Mouse (Mus musculus): ENCODE results near the gene 6030408B16Rik. TPM values are rescaled to one million over a fixed set of nuclear protein-coding genes. Genes with fewer than 3 reads are reported as not detected.
"Not testable (repeated sequence)": the region's sequence is repeated elsewhere in the genome, so short reads cannot be mapped to it uniquely, and the experiment has no call there.

6030408B16Rik gene
- polyA plus RNA-seq, 1 experiment = not detected

DNA sequence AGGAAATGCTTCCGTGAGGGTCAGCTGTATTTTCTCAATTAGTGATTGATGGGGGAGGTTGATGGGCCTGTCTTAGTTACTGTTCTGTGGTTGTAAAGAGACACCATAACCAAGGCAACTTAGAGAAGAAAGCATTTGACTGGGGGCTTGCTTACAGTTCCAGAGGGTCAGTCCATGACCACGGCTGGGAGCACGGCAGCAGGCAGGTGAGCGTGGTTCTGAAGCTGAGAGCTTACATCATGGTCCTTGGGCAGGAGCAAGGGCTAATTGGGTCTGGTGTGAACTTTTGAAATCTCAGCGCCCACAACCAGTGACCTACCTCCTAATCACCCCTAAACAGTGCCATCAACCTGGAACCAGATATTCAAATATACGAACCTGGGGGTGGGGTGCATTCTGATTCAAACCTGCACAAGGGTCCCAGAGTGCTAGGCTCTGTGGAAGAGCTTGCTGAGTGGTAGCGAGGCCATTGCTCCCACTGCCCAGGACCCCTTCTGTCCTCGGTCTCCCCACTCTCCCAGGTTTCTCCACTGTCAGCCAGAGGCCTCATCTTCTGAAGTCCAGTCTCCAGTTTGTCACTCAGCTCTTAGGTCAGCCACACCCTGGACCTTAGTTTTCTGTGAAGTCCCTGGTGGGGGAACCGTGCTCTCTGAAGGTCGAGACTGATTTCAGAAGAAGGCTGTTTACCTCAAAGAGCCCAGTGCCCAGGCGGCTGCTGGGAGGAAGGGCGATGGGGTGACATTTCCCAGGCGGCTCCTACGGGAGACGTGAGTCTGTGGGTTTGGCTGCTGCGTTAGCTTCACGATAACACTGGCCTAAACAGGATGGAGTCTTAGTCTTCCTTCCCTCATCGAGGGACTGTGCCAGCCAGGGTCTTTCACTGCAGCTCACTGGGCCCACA lies 24.2 kb downstream of the 6030408B16Rik start:
- DNase-seq (ENCODE audit: low read depth, low spot score) = no peak
- 77% methylated on average over 18 of the region's 18 CpGs for WGBS

DNA sequence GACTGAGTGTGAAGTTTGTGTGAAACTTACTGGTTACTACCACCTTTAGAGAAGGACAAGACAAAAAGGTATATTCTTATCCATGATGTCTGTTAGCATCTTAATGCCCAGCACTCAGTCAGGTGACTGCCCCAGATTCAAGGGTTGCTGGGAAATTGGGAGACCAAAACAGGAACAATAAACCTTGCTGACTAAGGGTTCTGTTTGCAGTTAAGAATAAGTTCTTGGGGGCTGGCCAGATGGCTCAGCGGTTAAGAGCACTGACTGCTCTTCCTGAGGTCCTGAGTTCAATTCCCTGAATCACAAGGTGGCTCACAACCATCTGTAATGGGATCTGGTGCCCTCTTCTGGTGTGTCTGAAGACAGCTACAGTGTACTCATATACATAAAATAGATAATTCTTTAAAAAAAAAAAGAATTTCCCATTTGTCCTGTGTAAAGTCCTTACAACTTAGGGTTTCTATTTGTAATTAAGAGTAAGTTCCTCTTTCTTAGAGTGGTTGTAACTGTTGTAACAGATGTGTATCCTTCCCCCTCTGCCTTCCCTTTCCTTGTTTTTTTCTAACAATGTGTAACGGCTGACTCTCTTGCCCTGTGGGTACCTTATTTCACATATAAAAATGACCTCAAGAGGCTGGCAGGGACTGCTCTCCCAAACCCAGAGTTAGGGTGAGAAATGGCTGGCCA lies 24.9 kb downstream of the 6030408B16Rik start:
- DNase-seq (ENCODE audit: low read depth, low spot score) = no peak
- WGBS = 73% methylated on average over 2 of the region's 2 CpGs

DNA sequence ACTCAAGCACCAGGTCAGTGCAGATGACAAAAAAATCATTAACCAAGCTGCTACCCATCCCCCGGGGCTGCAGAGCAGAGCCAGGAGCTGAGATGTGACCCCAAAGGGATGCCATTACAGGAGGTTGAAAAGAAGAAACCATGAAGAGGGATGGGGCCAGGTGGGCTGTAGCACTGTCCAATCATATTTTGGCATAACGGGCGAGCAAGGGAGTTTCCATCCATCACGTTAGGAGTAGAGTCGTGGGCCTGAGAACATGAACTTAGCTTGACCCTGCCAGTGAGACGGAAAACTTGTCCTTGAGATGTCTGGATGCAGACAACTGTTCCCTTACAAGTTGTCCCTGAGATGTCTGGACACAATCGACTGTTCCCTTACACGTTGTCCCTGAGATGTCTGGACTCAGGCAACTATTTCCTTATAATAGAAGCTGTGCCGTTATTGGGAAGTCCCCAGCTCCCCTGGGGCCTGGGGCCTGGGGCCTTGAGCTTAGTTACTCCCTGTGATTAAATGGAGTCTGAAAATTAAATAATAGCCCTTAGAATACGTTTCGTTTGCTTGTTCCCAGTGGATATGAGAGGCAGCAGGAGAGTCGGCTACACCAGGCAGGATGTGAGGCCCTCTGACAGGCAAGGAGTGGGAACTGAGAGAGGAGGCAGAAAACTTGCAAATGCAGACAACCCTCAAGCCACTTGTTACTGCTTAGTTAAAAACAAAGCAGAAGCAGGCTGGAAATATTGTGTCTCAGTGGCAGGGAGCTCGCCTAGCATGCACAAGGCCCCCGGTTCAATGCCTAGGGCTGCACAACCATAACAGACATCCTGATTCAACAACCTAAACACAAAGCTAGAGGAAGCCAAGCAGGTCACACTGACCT lies 26.1 kb downstream of the 6030408B16Rik start:
- no peak for DNase-seq (ENCODE audit: low read depth, low spot score)
- WGBS = 61% methylated on average over 14 of the region's 14 CpGs

DNA sequence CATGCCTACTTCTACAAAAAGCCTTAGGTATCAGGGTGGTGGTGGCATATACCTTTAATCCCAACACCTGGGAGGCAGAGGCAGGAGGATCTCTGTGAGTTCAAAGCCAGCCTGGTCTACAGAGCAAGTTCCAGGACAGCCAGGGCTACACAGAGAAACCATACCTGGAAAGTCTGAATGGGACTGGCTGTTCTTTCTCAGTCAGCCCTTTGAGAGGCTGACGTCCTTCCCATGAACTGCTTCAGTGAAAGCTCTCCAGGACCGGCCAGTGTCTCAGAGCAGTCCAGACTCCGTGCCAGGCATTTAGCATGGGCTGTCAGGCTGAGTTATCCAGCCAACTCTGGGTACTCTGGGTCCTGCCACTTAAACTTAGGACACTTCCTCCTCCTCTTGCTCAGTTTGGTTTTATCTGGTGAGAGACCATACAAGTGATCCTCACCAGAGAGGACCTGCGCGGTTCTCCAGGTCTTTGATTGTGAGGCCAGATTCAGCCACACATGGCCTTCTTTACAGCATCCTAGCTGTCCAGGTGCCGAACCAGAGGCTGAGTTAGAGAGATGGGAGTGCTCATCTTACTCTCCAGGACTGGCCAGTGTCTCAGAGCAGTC lies 27.1 kb downstream of the 6030408B16Rik start:
- WGBS = 63% methylated on average over 6 of the region's 6 CpGs
- DNase-seq (ENCODE audit: low read depth, low spot score) = no peak

DNA sequence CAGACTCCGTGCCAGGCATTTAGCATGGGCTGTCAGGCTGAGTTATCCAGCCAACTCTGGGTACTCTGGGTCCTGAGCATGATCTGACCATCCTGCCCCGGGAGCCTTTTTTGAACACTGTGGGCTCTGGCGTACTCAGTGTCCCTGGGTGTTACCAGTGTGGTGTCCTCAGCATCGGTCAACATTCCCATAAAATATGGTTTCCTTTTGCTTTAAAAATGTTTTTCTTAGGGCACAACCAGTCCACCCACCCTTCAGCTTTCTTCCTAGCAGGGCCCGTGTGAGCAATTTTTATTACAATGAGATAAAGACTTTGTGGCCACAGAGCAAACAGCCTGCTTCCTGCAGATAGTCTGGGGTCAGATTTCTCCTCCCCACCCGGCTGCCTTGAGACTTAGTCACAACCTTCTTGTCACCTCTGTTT lies 27.6 kb downstream of the 6030408B16Rik start:
- 15% methylated on average over 6 of the region's 6 CpGs for WGBS
- DNase-seq (ENCODE audit: low read depth, low spot score) = no peak

DNA sequence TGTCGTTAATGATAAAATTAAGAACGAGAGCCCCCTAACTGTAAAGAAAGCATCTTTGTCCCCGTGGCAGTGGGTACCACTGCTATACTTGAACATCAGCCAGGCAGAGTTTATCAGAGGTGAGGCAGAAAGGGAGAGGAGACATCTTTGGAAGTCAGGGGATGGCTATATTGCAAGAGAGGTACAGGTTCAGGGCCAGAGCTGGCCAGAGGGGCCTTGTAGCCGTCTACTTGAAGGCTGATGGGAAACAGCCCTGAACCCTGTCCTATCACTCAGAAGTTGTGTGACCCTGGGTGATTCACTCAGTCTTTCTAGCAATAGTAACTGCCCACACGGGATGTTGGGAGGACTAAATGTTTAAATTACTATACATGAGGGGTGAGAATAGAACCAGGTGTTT lies 28.1 kb downstream of the 6030408B16Rik start:
- no peak for DNase-seq (ENCODE audit: low read depth, low spot score)
- 31% methylated on average over 5 of the region's 5 CpGs for WGBS

DNA sequence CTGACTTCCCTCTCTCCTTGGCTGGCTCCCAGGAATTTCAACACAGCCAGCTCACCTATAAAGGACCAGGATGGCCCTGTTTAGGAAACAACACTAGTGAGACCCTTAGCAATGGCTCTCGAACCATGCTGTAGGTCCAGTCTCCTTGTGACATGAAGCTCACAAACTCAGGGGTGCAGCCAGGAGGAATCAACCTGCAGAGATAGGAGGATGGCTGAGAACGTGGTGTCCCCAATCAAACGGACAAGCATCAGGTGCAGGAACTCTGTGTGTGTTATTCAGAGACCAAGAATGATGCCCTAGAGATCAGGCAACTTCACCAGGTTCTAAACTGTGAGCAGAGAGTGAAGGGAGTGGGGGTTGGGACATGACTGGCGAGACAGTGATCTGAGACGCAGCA lies 29.1 kb downstream of the 6030408B16Rik start:
- no peak for DNase-seq (ENCODE audit: low read depth, low spot score)
- 89% methylated on average over 5 of the region's 5 CpGs for WGBS

DNA sequence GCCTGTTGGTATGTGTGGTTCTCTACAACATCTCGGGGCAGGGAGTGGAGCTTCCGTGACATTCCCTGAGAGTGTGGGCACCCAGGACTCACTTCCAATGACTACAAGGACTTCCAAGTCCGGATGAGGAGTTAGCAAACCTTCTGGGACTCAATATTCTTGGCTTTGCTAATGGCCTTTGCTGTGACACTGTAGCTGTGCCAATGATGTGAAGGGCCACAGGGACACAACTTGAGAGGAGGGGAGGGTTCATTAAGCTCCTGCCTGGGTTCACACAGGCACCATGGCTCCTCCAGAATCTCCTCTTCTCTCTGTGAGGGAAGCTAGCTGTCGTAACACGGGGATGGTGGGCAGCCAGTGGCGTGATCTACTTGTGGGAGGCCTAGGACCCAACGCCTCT lies 29.6 kb downstream of the 6030408B16Rik start:
- DNase-seq (ENCODE audit: low read depth, low spot score) = no peak
- WGBS = 91% methylated on average over 7 of the region's 7 CpGs

DNA sequence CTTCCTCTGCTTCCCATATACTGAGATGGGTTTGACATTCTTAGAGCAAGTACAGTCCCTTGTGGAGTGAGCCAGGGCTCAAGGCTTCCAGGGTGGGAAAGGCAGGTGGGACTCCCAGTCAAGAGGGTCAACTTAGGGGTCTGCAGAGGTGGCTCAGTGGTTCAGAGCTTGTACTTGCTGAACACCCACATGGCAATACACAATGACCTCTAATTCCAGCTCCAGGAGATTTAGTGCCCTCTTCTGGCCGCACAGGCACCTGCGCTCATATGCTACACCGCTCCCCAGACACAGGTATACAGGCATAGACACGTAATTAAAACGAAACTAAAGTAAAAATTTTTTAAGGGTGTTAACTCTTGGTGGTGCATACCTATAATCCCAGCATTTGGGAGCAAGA lies 30.5 kb downstream of the 6030408B16Rik start:
- no peak for DNase-seq (ENCODE audit: low read depth, low spot score)
- 93% methylated on average over 5 of the region's 5 CpGs for WGBS

DNA sequence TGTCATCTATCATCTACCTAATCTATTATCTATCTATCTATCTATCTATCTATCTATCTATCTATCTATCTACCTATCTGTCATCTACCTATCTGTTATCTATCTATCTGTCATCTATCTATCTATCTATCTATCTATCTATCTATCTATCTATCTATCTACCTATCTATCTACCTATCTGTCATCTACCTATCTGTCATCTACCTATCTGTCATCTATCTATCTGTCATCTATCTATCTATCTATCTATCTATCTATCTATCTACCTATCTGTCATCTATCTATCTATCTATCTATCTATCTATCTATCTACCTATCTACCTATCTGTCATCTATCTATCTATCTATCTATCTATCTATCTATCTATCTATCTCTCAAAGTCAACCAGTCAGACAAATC lies 31.4 kb downstream of the 6030408B16Rik start:
- not testable (repeated sequence) for DNase-seq (ENCODE audit: low read depth, low spot score)

DNA sequence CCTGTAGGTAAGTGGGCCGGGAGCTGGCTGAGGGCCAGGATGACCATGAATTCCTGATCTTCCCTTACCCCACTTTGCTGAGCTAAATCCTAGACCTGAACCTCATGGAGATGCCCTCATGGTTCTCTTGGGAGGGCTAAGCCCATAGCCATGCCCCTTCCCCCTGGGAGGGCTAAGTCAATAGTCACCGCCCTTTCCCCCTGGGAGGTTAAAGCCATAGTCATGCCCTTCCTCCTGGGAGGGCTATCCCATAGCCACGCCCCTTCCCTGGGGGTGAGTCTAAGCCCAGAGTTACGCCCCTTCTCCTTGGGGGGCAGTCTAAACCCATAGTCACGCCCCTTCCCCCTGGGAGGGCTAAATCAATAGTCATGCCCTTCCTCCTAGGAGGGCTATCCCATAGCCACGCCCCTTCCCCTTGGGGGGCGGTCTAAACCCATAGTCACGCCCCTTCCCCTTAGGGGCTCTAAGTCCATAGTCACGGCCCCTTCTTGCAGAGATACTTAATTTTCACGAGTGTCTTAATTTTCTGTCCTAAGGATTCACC lies 33.1 kb downstream of the 6030408B16Rik start:
- DNase-seq (ENCODE audit: low read depth, low spot score) = no peak
- WGBS = 43% methylated on average over 10 of the region's 10 CpGs

DNA sequence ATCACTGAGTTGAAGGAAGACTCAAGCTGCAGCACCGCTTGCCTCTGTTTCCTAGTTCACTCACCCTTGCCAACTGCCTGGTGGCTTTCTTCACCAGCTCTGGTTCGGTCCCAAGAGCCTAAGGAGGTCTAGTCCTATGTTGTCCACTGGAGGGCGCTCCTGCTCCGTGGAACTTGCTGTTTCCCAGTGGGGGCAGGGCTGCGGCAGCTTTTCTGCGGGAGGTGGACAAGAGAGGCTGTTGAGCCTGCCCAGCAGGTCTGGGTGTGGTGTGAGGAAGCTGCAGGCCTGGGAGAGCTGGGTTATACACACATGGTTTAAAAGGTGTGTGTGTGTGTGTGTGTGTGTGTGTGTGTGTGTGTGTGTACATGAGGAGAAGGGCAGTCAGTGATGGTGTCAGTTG lies 34.3 kb downstream of the 6030408B16Rik start:
- peak; percentile 94 for DNase-seq (ENCODE audit: low read depth, low spot score)
- 2% methylated on average over 6 of the region's 6 CpGs for WGBS

DNA sequence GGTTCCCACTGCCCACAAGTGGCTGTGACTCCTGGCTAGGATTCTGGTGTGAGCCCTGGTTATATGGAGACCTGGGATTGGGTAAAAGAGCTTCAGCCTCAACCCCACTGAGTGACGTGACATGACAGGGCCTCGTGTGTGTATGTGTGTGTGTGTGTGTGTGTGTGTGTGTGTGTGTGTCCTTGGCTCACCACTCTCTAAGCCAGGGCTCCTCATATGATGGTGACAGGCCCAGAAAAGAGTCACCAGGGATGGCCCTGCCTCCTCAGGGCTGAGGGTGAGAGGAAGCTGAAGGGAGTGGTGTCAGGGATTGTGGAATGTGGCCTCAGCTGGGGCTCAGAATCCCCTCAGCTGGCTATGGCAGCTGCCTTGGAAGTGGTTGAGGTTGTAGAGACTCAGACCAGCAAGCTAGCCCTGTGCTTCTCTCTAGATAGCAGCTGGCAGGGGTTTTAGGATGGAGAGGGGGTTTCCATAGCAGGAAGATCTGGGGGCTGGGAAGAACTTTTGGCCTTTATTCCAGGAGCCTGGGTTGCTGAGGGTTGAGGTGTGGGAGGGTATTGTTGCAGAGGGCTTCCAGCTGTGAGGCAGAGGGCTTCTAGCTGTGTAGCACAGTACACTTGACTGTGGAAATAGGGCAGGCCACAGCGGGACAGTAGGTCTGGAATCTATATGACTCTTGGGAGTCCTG lies 36.0 kb downstream of the 6030408B16Rik start:
- WGBS = 81% methylated on average over 3 of the region's 3 CpGs
- DNase-seq (ENCODE audit: low read depth, low spot score) = no peak

DNA sequence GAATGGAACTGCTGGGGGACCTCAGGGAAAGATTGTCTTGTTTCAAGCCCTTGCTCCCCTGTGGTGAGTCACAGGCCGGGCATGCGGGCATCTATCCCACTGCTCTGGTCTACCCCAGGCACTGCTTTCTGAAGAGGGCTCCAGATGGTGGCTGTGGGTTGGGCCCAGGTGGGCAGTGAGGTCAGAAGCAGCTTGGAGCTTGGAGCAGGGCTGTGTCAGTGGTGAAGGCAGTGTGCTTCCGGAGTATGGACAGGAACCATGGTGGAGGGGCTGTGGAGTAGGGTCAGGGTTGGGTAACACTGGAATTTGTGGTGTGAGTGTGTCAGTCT lies 36.5 kb downstream of the 6030408B16Rik start:
- no peak for DNase-seq (ENCODE audit: low read depth, low spot score)
- 71% methylated on average over 3 of the region's 3 CpGs for WGBS

DNA sequence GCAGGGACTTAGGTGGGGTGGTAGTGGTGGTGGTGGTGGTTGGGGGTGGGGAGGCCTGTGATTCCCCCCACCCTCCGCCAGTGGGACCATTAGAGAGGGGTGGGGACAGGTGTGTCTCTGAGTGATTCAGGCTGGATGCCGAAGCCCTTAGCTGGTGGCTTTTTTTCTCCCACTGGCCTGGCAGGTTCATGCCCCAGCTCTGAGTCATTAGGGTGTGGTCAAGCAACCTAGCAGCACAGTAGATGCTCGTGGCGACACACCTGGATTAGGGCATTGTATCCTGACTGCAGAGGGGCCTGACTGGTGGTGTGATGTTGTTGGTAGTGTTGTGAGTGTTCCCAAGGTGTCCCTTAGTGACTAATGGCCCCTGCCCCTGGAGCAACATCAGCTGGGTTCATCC lies 38.1 kb downstream of the 6030408B16Rik start:
- WGBS = 14% methylated on average over 4 of the region's 4 CpGs
- peak; percentile 86 for DNase-seq (ENCODE audit: low read depth, low spot score)

DNA sequence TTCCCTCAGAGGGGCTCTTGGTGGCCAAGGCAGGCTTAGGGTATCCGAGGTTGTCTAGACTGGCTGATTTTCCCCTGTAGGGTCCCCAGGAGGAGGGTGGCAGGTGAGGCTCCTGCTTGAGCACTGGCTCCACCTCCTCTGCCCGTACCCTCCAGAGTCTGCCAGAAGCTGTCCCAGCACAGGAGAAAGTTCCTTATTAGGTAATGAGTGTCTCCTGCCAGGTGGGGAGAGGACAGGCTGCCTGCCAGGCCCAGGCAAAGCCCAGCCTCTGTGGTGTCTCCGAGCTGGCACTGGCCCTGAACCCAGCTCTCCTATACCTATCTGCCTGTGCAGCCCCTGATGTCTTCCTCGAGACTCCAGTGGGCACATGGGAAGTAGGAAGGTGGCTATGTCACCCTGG lies 39.4 kb downstream of the 6030408B16Rik start:
- 21% methylated on average over 4 of the region's 4 CpGs for WGBS
- DNase-seq (ENCODE audit: low read depth, low spot score) = no peak

DNA sequence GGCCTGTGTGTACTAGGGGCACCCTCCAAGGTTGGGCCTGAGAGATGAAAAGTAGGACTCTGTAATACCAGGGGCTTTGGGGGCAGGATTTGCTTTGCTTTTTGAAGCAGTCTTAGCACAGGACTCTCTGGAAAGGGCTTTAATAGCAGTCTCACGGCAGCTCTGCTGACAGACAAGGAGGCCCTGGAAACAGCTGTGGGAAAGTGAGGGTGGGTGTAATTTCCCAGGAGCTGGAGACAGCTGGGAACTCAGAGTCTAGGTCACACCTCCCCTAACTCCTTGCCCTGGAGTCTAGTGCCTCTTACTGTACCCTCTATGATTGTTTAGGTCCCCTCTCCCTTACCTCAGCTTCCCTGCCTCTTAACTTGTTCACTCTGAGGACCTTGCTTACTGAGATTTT lies 40.2 kb downstream of the 6030408B16Rik start:
- 43% methylated on average over 1 of the region's 1 CpGs for WGBS
- DNase-seq (ENCODE audit: low read depth, low spot score) = no peak

DNA sequence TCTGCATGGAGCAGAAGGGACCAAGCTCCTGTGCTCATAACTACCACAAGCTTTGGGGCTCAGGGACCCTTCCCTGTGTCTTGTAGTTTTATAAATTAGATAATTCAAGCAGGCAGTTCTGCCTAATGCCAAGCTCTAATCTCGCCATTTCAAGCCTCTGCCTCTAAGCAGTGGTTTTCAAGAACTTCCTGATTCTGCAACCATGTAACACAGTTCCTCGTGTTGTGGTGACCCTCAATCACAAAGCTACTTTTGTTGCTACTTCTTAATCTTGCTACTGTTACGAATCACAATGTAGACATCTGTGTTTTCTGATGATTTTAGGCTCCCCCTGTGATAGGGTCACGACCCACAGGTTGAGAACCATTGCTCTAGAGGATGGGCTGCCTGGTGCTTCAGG lies 40.6 kb downstream of the 6030408B16Rik start:
- WGBS = 78% methylated on average over 4 of the region's 4 CpGs
- DNase-seq (ENCODE audit: low read depth, low spot score) = no peak

All from large intestine, adult 2 months (tissue).